Mouse (Mus musculus): ENCODE data around the gene Ephx4.

GRCm38 (mm10) chr5:107470600-107471329 lies 68.2 kb downstream of the Ephx4 start:
- TF ChIP-seq CTCF (IDR thresholded peaks at IDR 0.05) (no peak), EP300 (IDR thresholded peaks at IDR 0.05; ENCODE audit: insufficient read depth, low read depth, low read length) (no peak), POLR2A (IDR thresholded peaks at IDR 0.05; ENCODE audit: insufficient read depth, low read depth, low read length) (no peak)

Data from heart, adult 2 months (tissue).